Mouse (Mus musculus): ENCODE results near the gene Pdx1. TPM values are rescaled to one million over a fixed set of nuclear protein-coding genes. Genes with fewer than 3 reads are reported as not detected.

Gene Pdx1
- polyA plus RNA-seq, 1 experiment from 2014 or later, result not detected

DNA sequence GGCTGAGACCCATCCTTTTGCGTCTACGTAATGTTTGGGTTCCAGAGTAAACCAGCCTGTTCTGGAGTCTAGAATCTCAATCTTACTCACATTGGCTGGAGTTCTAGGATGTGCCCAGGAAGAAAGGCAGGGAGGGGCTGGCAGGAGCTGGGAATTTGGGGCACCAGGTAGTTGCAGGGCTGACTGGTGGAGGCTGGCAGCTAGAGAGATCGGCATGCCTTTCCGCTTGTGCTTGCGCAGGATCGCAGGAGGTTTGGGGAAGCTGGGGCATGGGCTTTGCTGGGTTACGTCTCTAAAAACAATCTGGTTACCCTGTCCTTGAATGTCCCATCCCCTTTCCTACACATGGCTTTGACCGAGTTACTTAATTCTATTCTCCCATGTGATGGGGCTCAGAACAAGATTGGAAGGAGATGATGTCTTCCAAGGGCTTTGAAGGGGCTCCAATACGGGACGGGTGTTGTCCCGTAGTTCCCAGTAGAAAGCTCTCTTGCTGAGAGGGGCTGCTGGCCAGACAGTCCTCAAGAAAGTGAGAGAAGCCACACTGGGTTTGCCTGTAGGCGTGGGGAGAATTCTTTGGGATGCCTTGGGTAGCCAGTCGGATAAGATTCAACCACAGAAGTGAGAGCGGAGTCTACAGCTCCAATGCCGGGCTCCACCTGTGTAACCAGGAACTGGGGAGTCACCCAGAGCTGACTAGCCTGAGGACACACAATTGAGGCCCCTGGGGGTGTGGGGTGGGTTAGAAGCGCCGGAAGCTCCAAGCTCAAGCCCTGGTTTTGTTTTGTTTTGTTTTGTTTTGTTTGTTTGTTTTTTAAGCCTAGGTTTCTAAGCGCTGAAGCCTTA lies 7.2 kb downstream of the Pdx1 start:
- Histone ChIP-seq H3K4me1 (replicated peaks; ENCODE audit: control insufficient read depth, insufficient read depth, low read length) (no peaks in the 10 kb centered on the region), H3K4me2 (ENCODE audit: low read length) (no peak overlapping the region), H3K4me3 (replicated peaks; ENCODE audit: low read length) (no peak overlapping the region), H3K36me3 (ENCODE audit: control insufficient read depth, insufficient read depth) (no peaks in the 10 kb centered on the region), H3K27me3 (replicated peaks; ENCODE audit: control insufficient read depth, insufficient read depth, low read length) (peaks cover 85% of the 10 kb centered on the region), H3K27ac (ENCODE audit: low read length) (no peak overlapping the region), H3K9me3 (ENCODE audit: control insufficient read depth, low read length) (no peaks in the 10 kb centered on the region), H3K9ac (replicated peaks; ENCODE audit: low read depth, low read length) (no peak overlapping the region)
- WGBS, result 1% methylated on average over 18 of the region's 18 CpGs
- ATAC-seq, result no peak

DNA sequence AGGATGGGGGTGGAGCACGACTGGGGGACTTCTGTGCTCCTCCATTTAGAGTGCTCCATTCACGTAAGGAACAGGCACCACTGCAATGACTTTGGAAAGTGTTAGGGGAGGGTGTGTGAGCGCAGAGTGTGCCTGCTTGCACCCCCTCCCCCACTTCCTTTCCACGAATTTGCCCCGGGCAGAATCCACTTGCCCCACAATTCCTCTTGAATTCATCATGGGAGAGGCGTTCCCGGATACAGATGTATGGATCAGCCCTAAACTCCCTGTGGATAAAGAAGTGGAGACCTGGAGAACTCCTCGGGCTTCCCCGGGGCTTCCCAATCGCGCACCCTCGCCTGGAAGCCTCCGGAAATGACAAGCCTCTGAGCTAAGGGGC lies 7.8 kb downstream of the Pdx1 start:
- Histone ChIP-seq H3K9ac (replicated peaks; ENCODE audit: low read depth, low read length) (no peak overlapping the region), H3K36me3 (ENCODE audit: control insufficient read depth, insufficient read depth) (no peaks in the 10 kb centered on the region), H3K4me2 (ENCODE audit: low read length) (no peak overlapping the region), H3K4me1 (replicated peaks; ENCODE audit: control insufficient read depth, insufficient read depth, low read length) (no peaks in the 10 kb centered on the region), H3K9me3 (ENCODE audit: control insufficient read depth, low read length) (no peaks in the 10 kb centered on the region), H3K27me3 (replicated peaks; ENCODE audit: control insufficient read depth, insufficient read depth, low read length) (peaks cover 82% of the 10 kb centered on the region), H3K4me3 (replicated peaks; ENCODE audit: low read length) (no peak overlapping the region), H3K27ac (ENCODE audit: low read length) (no peak overlapping the region)
- 0% methylated on average over 13 of the region's 13 CpGs for WGBS
- ATAC-seq, result no peak

DNA sequence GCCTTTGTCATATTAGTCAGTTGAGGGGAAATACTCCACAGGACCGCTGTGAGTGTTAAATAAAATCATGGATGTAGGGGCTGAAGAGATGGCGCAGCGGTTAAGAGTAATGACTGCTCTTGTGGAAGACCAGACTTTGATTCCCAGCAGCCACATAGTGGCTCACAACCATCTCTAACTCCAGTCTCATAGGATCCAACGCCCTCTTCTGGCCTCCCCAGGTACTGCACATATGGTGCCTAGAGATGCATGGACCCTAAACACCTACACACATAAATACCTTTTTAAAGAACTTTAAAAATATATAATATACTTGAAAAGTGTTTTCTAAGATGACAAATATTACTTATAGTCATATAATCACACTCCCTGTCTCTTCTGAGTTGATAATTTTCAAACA lies 14.6 kb downstream of the Pdx1 start:
- 72% methylated on average over 4 of the region's 4 CpGs for WGBS
- Histone ChIP-seq H3K27ac (ENCODE audit: low read length) (no peak overlapping the region), H3K9ac (replicated peaks; ENCODE audit: low read depth, low read length) (no peak overlapping the region), H3K27me3 (replicated peaks; ENCODE audit: control insufficient read depth, insufficient read depth, low read length) (peaks cover 28% of the 10 kb centered on the region), H3K4me3 (replicated peaks; ENCODE audit: low read length) (no peak overlapping the region), H3K4me1 (replicated peaks; ENCODE audit: control insufficient read depth, insufficient read depth, low read length) (no peaks in the 10 kb centered on the region), H3K9me3 (ENCODE audit: control insufficient read depth, low read length) (no peaks in the 10 kb centered on the region), H3K4me2 (ENCODE audit: low read length) (no peak overlapping the region), H3K36me3 (ENCODE audit: control insufficient read depth, insufficient read depth) (no peaks in the 10 kb centered on the region)
- no peak for ATAC-seq

DNA sequence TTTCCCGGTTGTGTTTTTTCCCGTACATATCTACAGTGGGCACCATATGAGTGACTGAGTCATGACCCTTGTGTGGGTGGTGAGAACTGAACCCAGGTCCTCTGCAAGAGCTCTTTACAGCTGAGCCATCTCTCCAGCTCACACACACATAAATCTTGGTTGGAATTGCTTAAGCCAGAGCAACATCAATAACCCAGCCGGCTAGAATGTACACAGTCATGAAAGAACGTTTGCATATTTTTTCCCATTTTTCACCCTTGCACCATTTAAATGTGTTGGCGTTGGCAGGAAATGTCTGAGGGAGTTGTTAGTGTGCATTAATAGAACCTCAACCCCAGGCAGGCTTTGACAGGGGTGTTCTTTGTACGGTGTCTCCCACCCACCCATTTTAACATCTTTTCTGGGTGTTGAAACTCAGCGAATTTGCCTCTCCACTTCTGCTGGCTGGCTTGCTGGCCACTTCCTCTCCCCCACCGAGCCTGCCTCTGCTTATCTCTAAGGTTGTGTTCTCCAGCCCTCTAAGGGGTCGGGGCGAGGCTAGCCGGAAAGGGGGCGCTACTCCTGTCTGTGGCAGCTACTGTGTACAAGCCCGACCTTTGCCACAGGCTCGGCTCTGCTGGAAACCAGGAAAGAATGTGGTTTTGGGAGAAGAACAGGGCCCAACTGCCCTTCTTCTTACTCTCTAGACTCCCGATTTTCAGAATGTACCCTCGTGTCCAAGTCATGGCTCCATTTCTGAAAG lies 22.2 kb downstream of the Pdx1 start:
- Histone ChIP-seq H3K36me3 (ENCODE audit: control insufficient read depth, insufficient read depth) (no peaks in the 10 kb centered on the region), H3K4me3 (replicated peaks; ENCODE audit: low read length) (no peak overlapping the region), H3K9me3 (ENCODE audit: control insufficient read depth, low read length) (no peaks in the 10 kb centered on the region), H3K27ac (ENCODE audit: low read length) (no peak overlapping the region), H3K9ac (replicated peaks; ENCODE audit: low read depth, low read length) (no peak overlapping the region), H3K27me3 (replicated peaks; ENCODE audit: control insufficient read depth, insufficient read depth, low read length) (peaks cover 56% of the 10 kb centered on the region), H3K4me1 (replicated peaks; ENCODE audit: control insufficient read depth, insufficient read depth, low read length) (no peaks in the 10 kb centered on the region), H3K4me2 (ENCODE audit: low read length) (no peak overlapping the region)
- 39% methylated on average over 16 of the region's 16 CpGs for WGBS
- ATAC-seq, result no peak

DNA sequence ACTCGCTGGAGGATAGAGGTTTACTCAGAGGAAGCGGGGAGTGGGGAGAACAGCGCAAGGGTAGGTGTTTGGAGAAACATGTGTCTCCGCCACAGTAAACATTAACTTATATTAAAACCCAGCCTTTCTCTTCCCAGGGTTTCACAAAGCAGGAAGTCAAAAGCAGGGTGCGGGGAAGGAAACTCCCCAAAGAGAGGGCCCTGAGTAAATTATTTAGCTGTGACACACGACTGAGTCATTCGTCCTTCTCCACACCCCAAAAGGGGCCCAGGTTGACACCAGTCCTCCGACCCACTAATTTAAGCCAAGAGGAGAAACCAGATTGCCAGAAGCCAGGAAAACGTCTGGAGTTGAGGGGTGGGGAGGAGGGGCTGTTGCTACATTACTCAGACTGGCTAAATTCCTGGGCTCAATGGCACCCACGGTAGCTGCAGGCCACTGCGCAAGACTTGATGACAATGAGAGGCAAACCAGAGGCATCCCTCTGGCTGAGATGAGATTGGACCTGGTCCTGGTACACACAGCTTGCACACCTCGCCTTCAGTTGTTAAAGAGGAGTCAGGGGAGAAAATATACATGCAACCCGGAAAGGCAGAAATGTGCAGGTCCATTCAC lies 22.9 kb downstream of the Pdx1 start:
- WGBS, result 52% methylated on average over 13 of the region's 13 CpGs
- H3K9me3 ChIP-seq (ENCODE audit: control insufficient read depth, low read length), result no peaks in the 10 kb centered on the region
- H3K36me3 ChIP-seq (ENCODE audit: control insufficient read depth, insufficient read depth), result no peaks in the 10 kb centered on the region
- ATAC-seq, result no peak
- H3K4me1 ChIP-seq (replicated peaks; ENCODE audit: control insufficient read depth, insufficient read depth, low read length), result no peaks in the 10 kb centered on the region
- no peak overlapping the region for H3K4me2 ChIP-seq (ENCODE audit: low read length)
- H3K27ac ChIP-seq (ENCODE audit: low read length), result no peak overlapping the region
- H3K27me3 ChIP-seq (replicated peaks; ENCODE audit: control insufficient read depth, insufficient read depth, low read length), result peaks cover 63% of the 10 kb centered on the region
- H3K4me3 ChIP-seq (replicated peaks; ENCODE audit: low read length), result no peak overlapping the region
- no peak overlapping the region for H3K9ac ChIP-seq (replicated peaks; ENCODE audit: low read depth, low read length)

DNA sequence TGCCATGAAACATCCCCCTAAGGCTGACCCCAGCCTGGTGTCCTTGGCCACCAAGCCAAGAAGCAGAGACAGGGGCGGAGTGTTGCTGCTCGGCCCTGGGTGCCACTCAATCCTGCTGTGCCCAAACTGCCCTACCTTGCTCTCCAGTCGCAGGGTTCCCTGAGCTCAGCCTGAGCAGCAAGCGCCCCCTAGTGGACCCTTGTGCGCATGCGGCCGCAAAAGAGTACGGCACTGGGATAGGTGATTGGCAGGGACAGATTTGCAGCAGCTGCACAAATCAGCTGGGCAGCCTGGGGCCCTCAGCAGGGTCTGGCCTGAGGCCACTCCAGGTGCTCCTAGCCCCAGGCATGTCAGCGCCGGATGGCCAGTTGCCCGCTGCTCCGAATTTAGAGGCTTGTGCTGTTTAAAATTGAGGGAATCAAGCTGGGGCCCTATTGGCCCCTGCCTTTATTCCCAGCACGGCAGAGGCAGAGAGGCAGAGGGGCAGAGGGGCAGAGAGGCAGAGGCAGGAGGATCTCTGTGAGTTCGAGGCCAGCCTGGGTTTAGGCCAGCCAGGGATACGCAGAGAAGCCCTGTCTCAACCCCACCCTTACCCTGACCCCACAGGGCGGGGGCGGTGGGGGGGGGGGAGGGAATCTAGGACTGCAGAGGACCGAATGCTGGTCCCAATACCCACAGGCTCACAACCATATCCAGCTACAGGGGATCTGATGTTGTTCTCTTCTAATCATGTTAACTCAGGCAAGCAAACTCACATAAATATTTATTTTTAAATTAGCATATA lies 23.6 kb downstream of the Pdx1 start:
- Histone ChIP-seq H3K27ac (ENCODE audit: low read length) (no peak overlapping the region), H3K36me3 (ENCODE audit: control insufficient read depth, insufficient read depth) (no peaks in the 10 kb centered on the region), H3K4me2 (ENCODE audit: low read length) (no peak overlapping the region), H3K27me3 (replicated peaks; ENCODE audit: control insufficient read depth, insufficient read depth, low read length) (peaks cover 70% of the 10 kb centered on the region), H3K4me3 (replicated peaks; ENCODE audit: low read length) (no peak overlapping the region), H3K9ac (replicated peaks; ENCODE audit: low read depth, low read length) (no peak overlapping the region), H3K9me3 (ENCODE audit: control insufficient read depth, low read length) (no peaks in the 10 kb centered on the region), H3K4me1 (replicated peaks; ENCODE audit: control insufficient read depth, insufficient read depth, low read length) (no peaks in the 10 kb centered on the region)
- WGBS, result 22% methylated on average over 18 of the region's 18 CpGs
- ATAC-seq, result peak; percentile 33; the same call in 1 of the 2 replicates

DNA sequence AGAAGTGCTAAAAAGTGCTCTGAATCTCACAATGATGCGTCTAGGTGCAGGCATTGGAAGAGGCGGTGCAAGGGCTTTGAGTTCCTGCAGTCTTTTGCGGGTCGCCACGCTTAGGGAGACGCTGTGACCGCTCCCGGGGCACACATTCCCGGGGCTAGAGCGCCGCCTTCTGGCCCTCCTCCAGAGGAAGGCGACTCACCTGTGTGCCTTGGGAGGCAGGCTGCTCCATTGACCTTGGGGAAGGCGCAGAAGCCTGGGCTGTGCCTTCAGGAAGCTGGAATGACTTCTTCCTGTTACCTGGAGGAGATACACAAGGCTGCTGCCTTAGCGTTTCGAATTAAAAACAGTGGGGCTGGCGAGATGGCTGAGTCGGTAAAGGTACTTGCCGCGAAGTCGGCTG lies 24.4 kb downstream of the Pdx1 start:
- H3K9me3 ChIP-seq (ENCODE audit: control insufficient read depth, low read length), result no peaks in the 10 kb centered on the region
- no peaks in the 10 kb centered on the region for H3K4me1 ChIP-seq (replicated peaks; ENCODE audit: control insufficient read depth, insufficient read depth, low read length)
- H3K36me3 ChIP-seq (ENCODE audit: control insufficient read depth, insufficient read depth), result no peaks in the 10 kb centered on the region
- no peak overlapping the region for H3K27ac ChIP-seq (ENCODE audit: low read length)
- H3K27me3 ChIP-seq (replicated peaks; ENCODE audit: control insufficient read depth, insufficient read depth, low read length), result peaks cover 77% of the 10 kb centered on the region
- WGBS, result 9% methylated on average over 20 of the region's 20 CpGs
- no peak for ATAC-seq
- no peak overlapping the region for H3K4me2 ChIP-seq (ENCODE audit: low read length)
- H3K4me3 ChIP-seq (replicated peaks; ENCODE audit: low read length), result no peak overlapping the region
- H3K9ac ChIP-seq (replicated peaks; ENCODE audit: low read depth, low read length), result no peak overlapping the region

DNA sequence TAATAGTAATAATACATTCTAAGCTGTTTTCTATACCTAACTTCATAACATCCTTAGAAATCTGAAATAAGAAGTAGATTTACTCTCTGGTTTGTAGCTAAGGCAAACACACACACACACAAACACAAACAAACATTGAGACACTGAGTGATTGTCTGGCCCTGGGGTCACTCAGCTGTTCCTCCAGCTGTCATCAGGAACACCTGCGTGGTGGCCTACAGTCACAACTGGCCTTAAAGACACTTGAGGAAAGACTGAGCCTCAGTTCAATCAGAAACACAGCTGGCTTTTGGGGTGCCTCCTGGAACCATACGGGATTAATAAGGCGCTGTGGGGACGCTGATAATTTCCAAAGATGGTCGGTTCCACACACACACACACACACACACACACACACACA lies 27.5 kb downstream of the Pdx1 start:
- H3K4me3 ChIP-seq (replicated peaks; ENCODE audit: low read length), result no peak overlapping the region
- peaks cover 86% of the 10 kb centered on the region for H3K27me3 ChIP-seq (replicated peaks; ENCODE audit: control insufficient read depth, insufficient read depth, low read length)
- no peak for ATAC-seq
- H3K9me3 ChIP-seq (ENCODE audit: control insufficient read depth, low read length), result no peaks in the 10 kb centered on the region
- no peak overlapping the region for H3K9ac ChIP-seq (replicated peaks; ENCODE audit: low read depth, low read length)
- WGBS, result 64% methylated on average over 5 of the region's 5 CpGs
- H3K4me1 ChIP-seq (replicated peaks; ENCODE audit: control insufficient read depth, insufficient read depth, low read length), result no peaks in the 10 kb centered on the region
- H3K27ac ChIP-seq (ENCODE audit: low read length), result no peak overlapping the region
- no peak overlapping the region for H3K4me2 ChIP-seq (ENCODE audit: low read length)
- H3K36me3 ChIP-seq (ENCODE audit: control insufficient read depth, insufficient read depth), result no peaks in the 10 kb centered on the region

All from forebrain, embryonic 16.5 days (tissue).